Mouse (Mus musculus): ENCODE measurements around the gene Tshr.

DNA sequence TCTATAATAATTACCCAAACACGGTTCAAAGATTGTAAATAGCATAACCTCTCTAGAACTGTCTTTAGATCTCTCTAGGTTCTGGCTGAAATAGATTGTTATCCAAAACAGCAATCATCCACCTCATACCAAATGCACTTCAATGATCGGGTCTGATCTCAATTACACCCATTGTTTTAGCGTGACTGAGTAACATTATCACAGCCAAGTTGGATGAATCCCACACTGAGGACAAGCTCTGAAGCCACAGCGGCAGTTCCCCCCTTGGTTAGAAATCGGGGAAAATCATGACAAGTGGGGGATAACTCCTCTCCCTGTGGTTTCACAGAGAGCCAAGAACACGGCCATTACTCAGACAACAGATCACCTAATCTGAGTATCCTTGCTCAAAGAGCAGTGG is 129.6 kb downstream of the Tshr start:
- no peak for TF ChIP-seq CTCF (IDR thresholded peaks at IDR 0.05; ENCODE audit: insufficient read depth, low read depth, low read length)
- no peak for TF ChIP-seq POLR2A (IDR thresholded peaks at IDR 0.05; ENCODE audit: insufficient read depth, low read depth, low read length)

Data from olfactory bulb, adult 2 months (tissue).